Mouse (Mus musculus) midbrain, embryonic 15.5 days (tissue): ENCODE results near the gene 0610012G03Rik. TPM values are rescaled to one million over a fixed set of nuclear protein-coding genes. Genes with fewer than 3 reads are reported as not detected.
"Not testable (repeated sequence)": the region's sequence is repeated elsewhere in the genome, so short reads cannot be mapped to it uniquely, and the experiment has no call there.

Experiments
- ATAC-seq: fragments of 200-750 bp; cut with Nextera tagmentation; replicated peaks from 2 replicates; pipeline ENCODE4 v1.8.0; 2017; ENCODE audit warnings: moderate TSS enrichment
- H3K27ac ChIP-seq: fragments of 300-500 bp; sonication (generic); 2 replicates; pipeline ENCODE4 v1.5.1; 2015; ENCODE audit warnings: mild to moderate bottlenecking, inconsistent platforms
- H3K27me3 ChIP-seq: fragments of 300-500 bp; sonication (generic); replicated peaks from 2 replicates; pipeline ENCODE4 v1.6.1; 2015; ENCODE audit warnings: inconsistent platforms
- H3K36me3 ChIP-seq: fragments of 300-500 bp; sonication (generic); replicated peaks from 2 replicates; pipeline ENCODE4 v1.6.1; 2015; ENCODE audit warnings: inconsistent platforms
- H3K4me1 ChIP-seq: fragments of 300-500 bp; sonication (generic); 2 replicates; pipeline ENCODE4 v1.6.1; 2015; ENCODE audit warnings: inconsistent platforms
- H3K4me2 ChIP-seq: fragments of 300-500 bp; sonication (generic); 2 replicates; pipeline ENCODE4 v1.6.1; 2015; ENCODE audit warnings: inconsistent platforms, mild to moderate bottlenecking, moderate library complexity
- H3K4me3 ChIP-seq: fragments of 300-500 bp; sonication (generic); 2 replicates; pipeline ENCODE4 v1.5.1; 2015; ENCODE audit warnings: mild to moderate bottlenecking, inconsistent platforms
- H3K9ac ChIP-seq: fragments of 300-500 bp; sonication (generic); 2 replicates; pipeline ENCODE4 v1.6.1; 2015; ENCODE audit warnings: mild to moderate bottlenecking, inconsistent platforms
- H3K9me3 ChIP-seq: fragments of 300-500 bp; sonication (generic); 2 replicates; pipeline ENCODE4 v1.6.1; 2016; ENCODE audit warnings: inconsistent platforms
- WGBS: fragments of 180-500 bp; shearing (Covaris S2); methylation state at CpG from one replicate; pipeline ENCODE4 v1.1.7; 2015; ENCODE audit warnings: mixed read lengths; 5-methylcytosine and 5-hydroxymethylcytosine counted together
- polyA plus RNA-seq: library from polyadenylated mRNA; unstranded; fragments of >200 nt; fragmentation: Nextera tagmentation; extraction: Ambion mirVana; gene quantifications from 2 replicates; pipeline ENCODE4 v1.2.1, GENCODE M21; 2015

Gene 0610012G03Rik
- 115 and 121 TPM in 2 replicates for polyA plus RNA-seq

GRCm38 (mm10) chr16:31948345-31948774 is at the start of gene 0610012G03Rik, which contains the start of gene Ncbp2:
Gene 0610012G03Rik (minus strand): TSS chr16:31948494.
Gene Ncbp2 (plus strand): TSS chr16:31948513.
- H3K9ac ChIP-seq = peak within 1 kb of the TSS; percentile 69

GRCm38 (mm10) chr16:31996371-31996770 is 48.1 kb upstream of the 0610012G03Rik start:
- Histone ChIP-seq H3K4me2 (no peak overlapping the region), H3K9ac (no peak overlapping the region), H3K9me3 (no peaks in the 10 kb centered on the region), H3K27me3 (no peaks in the 10 kb centered on the region), H3K4me3 (no peak overlapping the region), H3K27ac (no peak overlapping the region), H3K36me3 (no peaks in the 10 kb centered on the region), H3K4me1 (peaks cover 9% of the 10 kb centered on the region)
- ATAC-seq = no peak
- WGBS = 84% methylated on average over 5 of the region's 5 CpGs

More at GRCm38 (mm10) chr16:31948345-31948774, at the start of gene 0610012G03Rik, which contains the start of gene Ncbp2:
- H3K4me2 ChIP-seq = peak within 1 kb of the TSS; percentile 85
- WGBS = under 1% methylated on average over 55 of the region's 55 CpGs
- H3K27me3 ChIP-seq = no peaks in the 10 kb centered on the region
- H3K4me1 ChIP-seq = peaks cover 53% of the 10 kb centered on the region
- no peaks in the 10 kb centered on the region for H3K9me3 ChIP-seq
- ATAC-seq = peak; percentile 92
- H3K36me3 ChIP-seq = 0 out of 2 replicates have a peak, but pooled peaks cover 3% of the 10 kb centered on the region
- peak within 1 kb of the TSS; percentile 85 for H3K27ac ChIP-seq
- peak within 1 kb of the TSS; percentile 69 for H3K4me3 ChIP-seq

GRCm38 (mm10) chr16:31993946-31994345 is 45.7 kb upstream of the 0610012G03Rik start:
- H3K27ac ChIP-seq = no peak overlapping the region
- H3K4me1 ChIP-seq = no peaks in the 10 kb centered on the region
- no peaks in the 10 kb centered on the region for H3K27me3 ChIP-seq
- no peak overlapping the region for H3K4me2 ChIP-seq
- H3K4me3 ChIP-seq = no peak overlapping the region
- H3K9me3 ChIP-seq = no peaks in the 10 kb centered on the region
- H3K36me3 ChIP-seq = peaks cover 12% of the 10 kb centered on the region; the same call in 1 of the 2 replicates
- no peak overlapping the region for H3K9ac ChIP-seq
- ATAC-seq = no peak

- WGBS = 95% methylated on average over 4 of the region's 4 CpGs
- no peak overlapping the region for H3K9ac ChIP-seq
- peaks cover 16% of the 10 kb centered on the region; the same call in 1 of the 2 replicates for H3K36me3 ChIP-seq
- ATAC-seq = no peak
- no peaks in the 10 kb centered on the region for H3K27me3 ChIP-seq
- no peak overlapping the region for H3K4me3 ChIP-seq
- no peak overlapping the region for H3K4me2 ChIP-seq
- no peak overlapping the region for H3K27ac ChIP-seq
- H3K9me3 ChIP-seq = no peaks in the 10 kb centered on the region
- no peaks in the 10 kb centered on the region for H3K4me1 ChIP-seq
These were observed 44.9 kb upstream of the 0610012G03Rik start for GRCm38 (mm10) chr16:31993195-31993594.

GRCm38 (mm10) chr16:31992039-31992438 is 43.7 kb upstream of the 0610012G03Rik start:
- Histone ChIP-seq H3K36me3 (peaks cover 16% of the 10 kb centered on the region; the same call in 1 of the 2 replicates), H3K4me1 (no peaks in the 10 kb centered on the region), H3K4me2 (no peak overlapping the region), H3K27ac (no peak overlapping the region), H3K27me3 (no peaks in the 10 kb centered on the region), H3K9ac (no peak overlapping the region), H3K4me3 (no peak overlapping the region), H3K9me3 (no peaks in the 10 kb centered on the region)
- WGBS = 30% methylated on average over 1 of the region's 1 CpGs
- no peak for ATAC-seq

GRCm38 (mm10) chr16:31980946-31981345 is 32.7 kb upstream of the 0610012G03Rik start:
- Histone ChIP-seq H3K9ac (no peak overlapping the region), H3K9me3 (no peaks in the 10 kb centered on the region), H3K4me3 (no peak overlapping the region), H3K4me2 (no peak overlapping the region), H3K27ac (no peak overlapping the region), H3K4me1 (no peaks in the 10 kb centered on the region), H3K36me3 (peaks cover 22% of the 10 kb centered on the region), H3K27me3 (no peaks in the 10 kb centered on the region)
- ATAC-seq = no peak
- WGBS = 81% methylated on average over 5 of the region's 5 CpGs

- ATAC-seq = no peak
- Histone ChIP-seq H3K9me3 (no peaks in the 10 kb centered on the region), H3K36me3 (peaks cover 22% of the 10 kb centered on the region), H3K9ac (no peak overlapping the region), H3K4me3 (no peak overlapping the region), H3K4me1 (no peaks in the 10 kb centered on the region), H3K27me3 (no peaks in the 10 kb centered on the region), H3K27ac (no peak overlapping the region), H3K4me2 (no peak overlapping the region)
- 97% methylated on average over 3 of the region's 3 CpGs for WGBS
These were observed 31.2 kb upstream of the 0610012G03Rik start for GRCm38 (mm10) chr16:31979501-31979900.

- Histone ChIP-seq H3K27ac (no peak overlapping the region), H3K4me1 (no peaks in the 10 kb centered on the region), H3K4me3 (no peak overlapping the region), H3K9ac (no peak overlapping the region), H3K36me3 (peaks cover 17% of the 10 kb centered on the region), H3K4me2 (no peak overlapping the region), H3K9me3 (no peaks in the 10 kb centered on the region), H3K27me3 (no peaks in the 10 kb centered on the region)
- WGBS = 93% methylated on average over 4 of the region's 4 CpGs
- ATAC-seq = no peak
These were observed 27.0 kb upstream of the 0610012G03Rik start for GRCm38 (mm10) chr16:31975258-31975657.

- no peaks in the 10 kb centered on the region for H3K9me3 ChIP-seq
- no peak overlapping the region for H3K27ac ChIP-seq
- peaks cover 50% of the 10 kb centered on the region for H3K36me3 ChIP-seq
- no peak for ATAC-seq
- no peaks in the 10 kb centered on the region for H3K27me3 ChIP-seq
- H3K4me1 ChIP-seq = no peaks in the 10 kb centered on the region
- H3K4me3 ChIP-seq = no peak overlapping the region
- H3K4me2 ChIP-seq = no peak overlapping the region
- no peak overlapping the region for H3K9ac ChIP-seq
- WGBS = 87% methylated on average over 7 of the region's 7 CpGs
These were observed 14.9 kb upstream of the 0610012G03Rik start for GRCm38 (mm10) chr16:31963224-31963623.

- 0% methylated on average over 37 of the region's 38 CpGs for WGBS
- H3K4me3 ChIP-seq = peak overlapping the region; percentile 69
- no peaks in the 10 kb centered on the region for H3K27me3 ChIP-seq
- ATAC-seq = no peak
- H3K36me3 ChIP-seq = 0 out of 2 replicates have a peak, but pooled peaks cover 3% of the 10 kb centered on the region
- peak overlapping the region; percentile 85 for H3K4me2 ChIP-seq
- H3K9ac ChIP-seq = peak overlapping the region; percentile 69
- peaks cover 53% of the 10 kb centered on the region for H3K4me1 ChIP-seq
- H3K9me3 ChIP-seq = no peaks in the 10 kb centered on the region
- H3K27ac ChIP-seq = peak overlapping the region; percentile 85
These were observed 385 bp downstream of the 0610012G03Rik start for GRCm38 (mm10) chr16:31947901-31948316.

GRCm38 (mm10) chr16:31947333-31947732 is 961 bp downstream of the 0610012G03Rik start:
- Histone ChIP-seq H3K9ac (peak overlapping the region; percentile 69), H3K27me3 (no peaks in the 10 kb centered on the region), H3K36me3 (0 out of 2 replicates have a peak, but pooled peaks cover 3% of the 10 kb centered on the region), H3K4me1 (peaks cover 53% of the 10 kb centered on the region), H3K4me3 (peak overlapping the region; percentile 69), H3K27ac (peak overlapping the region; percentile 85; the same call in 1 of the 2 replicates), H3K9me3 (no peaks in the 10 kb centered on the region), H3K4me2 (peak overlapping the region; percentile 85)
- ATAC-seq = no peak
- WGBS = 37% methylated on average over 8 of the region's 8 CpGs

GRCm38 (mm10) chr16:31945986-31946385 is 2.3 kb downstream of the 0610012G03Rik start:
- H3K27me3 ChIP-seq, H3K27ac ChIP-seq, H3K4me3 ChIP-seq, H3K4me2 ChIP-seq, H3K36me3 ChIP-seq, H3K9ac ChIP-seq, ATAC-seq, H3K9me3 ChIP-seq: not testable (repeated sequence)
- H3K4me1 ChIP-seq = peaks cover 53% of the 10 kb centered on the region
- WGBS = 89% methylated on average over 6 of the region's 6 CpGs

GRCm38 (mm10) chr16:31945372-31945771 is 2.9 kb downstream of the 0610012G03Rik start:
- Histone ChIP-seq H3K4me2 (no peak overlapping the region; the same call in 1 of the 2 replicates), H3K9ac (no peak overlapping the region), H3K4me1 (peaks cover 53% of the 10 kb centered on the region), H3K4me3 (no peak overlapping the region), H3K27me3 (no peaks in the 10 kb centered on the region; the same call in 1 of the 2 replicates), H3K36me3 (0 out of 2 replicates have a peak, but pooled peaks cover 3% of the 10 kb centered on the region), H3K27ac (no peak overlapping the region), H3K9me3 (no peaks in the 10 kb centered on the region)
- no peak for ATAC-seq
- WGBS = 90% methylated on average over 6 of the region's 6 CpGs
